Mouse (Mus musculus) heart, postnatal 25 days (tissue): Measurements from ENCODE around the gene Suco. TPM values are rescaled to one million over a fixed set of nuclear protein-coding genes. Genes with fewer than 3 reads are reported as not detected.

Experiments used
- DNase-seq: peaks from one replicate; pipeline ENCODE4 v3.0.0; 2022; ENCODE audit warnings: low spot score
- intact Hi-C: fragments of 180-260 bp; cut with DNase I; formaldehyde crosslinking; loops from one replicate; pipeline ENCODE4 v1.15.1; 2025
- total RNA-seq, 2 experiments: library from RNA; stranded (reverse); gene quantifications; 2 replicates each; pipeline ENCODE4 v1.2.3; 2021

Gene Suco
- 10 to 100 TPM; 12.6 to 13.7 TPM for total RNA-seq

GRCm38 (mm10) chr1:161876553-161877447 lies at the start of gene Suco:
Gene Suco (minus strand): TSS chr1:161876682.
- intact Hi-C loops = loop anchor here (2.0 kb wide), 1 partner anchor 92 kb away; the partner anchor contains the start of gene Pigc
- DNase-seq = peak; percentile 99

DNA sequence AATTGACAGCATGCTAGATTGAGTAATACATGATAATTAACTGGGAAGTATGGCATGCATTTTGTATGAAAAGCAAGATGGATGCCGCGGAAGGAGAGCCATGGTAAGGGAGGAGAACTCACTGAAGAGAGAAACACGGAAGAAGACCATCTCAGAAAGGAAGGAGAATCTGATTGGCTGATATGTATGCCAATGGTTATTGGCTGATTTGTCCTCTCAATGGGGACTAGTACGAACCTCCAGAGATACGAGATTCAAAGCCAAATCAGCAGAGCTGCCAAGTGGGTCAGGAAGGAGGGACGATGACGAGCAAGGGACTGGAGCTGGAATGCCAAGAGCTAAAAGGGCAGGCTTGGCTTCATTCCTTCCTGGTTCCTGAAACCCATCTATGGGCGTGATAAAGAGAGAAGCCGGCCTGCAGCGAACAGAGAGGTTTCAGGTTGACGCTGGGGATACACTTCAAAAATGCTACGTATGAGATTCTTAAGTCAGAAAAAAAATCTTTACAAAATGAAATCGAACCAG lies 48.9 kb upstream of the Suco start:
- no peak for DNase-seq
- intact Hi-C loops = no loop called here

DNA sequence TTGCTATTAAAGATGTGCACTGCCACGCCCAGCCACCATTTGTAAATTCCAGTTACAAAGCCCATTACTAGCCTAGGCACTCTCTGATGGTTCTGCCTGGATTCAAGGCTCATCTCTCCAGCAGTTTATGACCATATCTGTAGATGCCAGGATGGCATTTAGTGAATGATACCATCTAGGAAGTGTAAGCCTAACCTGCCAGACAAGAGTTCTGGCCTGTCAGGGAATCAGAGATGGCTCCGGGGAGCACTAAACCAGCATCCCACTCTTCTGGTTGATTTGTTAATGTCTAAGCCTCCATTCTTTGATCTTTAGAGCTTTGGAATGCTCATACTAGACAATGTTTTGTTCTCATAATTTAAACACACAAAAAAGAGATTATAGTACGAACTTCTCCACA lies 47.8 kb upstream of the Suco start:
- no peak for DNase-seq
- intact Hi-C loops = no loop called here

GRCm38 (mm10) chr1:161921928-161922327 lies 45.4 kb upstream of the Suco start:
- no peak for DNase-seq
- intact Hi-C loops = no loop called here

DNA sequence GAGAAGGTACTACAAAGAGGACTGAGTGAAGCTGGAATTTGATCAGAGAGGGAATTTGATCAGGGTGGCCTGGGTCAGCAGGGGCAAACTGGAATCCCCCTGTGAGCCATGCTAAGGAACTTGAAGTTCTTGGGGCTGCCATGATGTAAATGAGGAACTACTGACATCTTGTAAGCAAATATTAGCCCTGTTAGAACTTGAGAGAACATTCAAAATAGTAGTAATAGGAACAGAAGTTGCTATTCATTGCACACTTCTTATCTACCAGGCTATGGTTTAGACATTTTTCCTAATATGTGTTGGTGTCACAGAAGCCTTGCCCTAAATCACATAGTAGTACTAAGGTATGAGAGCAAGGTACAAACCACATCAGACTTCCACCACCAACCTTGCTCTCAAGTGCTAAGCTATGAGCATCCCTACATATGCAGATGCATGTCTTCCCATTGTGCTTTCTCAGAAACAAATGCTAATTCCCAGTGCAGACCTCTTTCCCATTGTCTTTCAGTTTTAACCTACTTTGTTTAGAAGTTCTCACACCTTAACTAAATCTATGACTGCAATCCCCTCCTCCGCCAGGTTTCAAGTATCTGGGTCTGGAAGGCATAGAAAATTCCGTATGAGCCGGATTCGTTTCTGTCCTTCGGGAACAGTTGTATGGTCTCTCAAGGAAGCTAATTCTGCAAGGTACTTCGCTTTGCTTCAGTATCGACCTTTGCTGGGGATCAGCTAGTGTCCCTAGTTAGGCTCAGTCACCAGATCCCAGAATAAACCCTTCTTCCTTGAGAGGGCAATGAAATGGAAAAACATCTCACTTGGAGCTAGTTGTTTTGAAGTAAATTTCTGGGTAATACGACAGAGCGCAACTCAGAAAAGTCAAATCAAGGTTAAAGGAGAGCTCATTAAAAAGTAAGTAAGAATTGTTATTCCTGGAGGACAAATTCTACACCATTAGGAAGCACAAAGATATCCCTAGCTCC lies 44.3 kb upstream of the Suco start:
- no peak for DNase-seq
- intact Hi-C loops = no loop called here

DNA sequence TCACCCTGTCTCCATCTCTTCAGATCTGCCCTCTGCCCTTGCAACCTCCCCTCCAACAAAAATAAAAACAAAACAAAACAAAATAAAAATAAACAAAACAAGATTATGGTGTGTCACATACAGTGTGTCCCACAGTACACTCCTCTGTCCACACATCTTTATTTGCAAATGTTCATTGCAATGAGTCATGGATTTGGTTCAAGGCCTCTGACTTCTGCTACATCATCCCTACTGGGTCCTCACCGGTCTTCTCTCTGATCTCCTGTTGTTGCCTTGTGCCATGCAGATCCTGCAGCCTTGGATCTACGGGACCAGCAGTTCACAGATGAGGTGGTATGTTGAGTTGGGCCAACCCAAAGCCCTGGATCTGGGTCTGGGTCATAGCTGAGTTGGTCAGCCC lies 43.1 kb upstream of the Suco start:
- intact Hi-C loops = no loop called here
- no peak for DNase-seq

- intact Hi-C loops = no loop called here
- DNase-seq = no peak
These were observed 42.3 kb upstream of the Suco start for GRCm38 (mm10) chr1:161918682-161919372.

GRCm38 (mm10) chr1:161917940-161918484 lies 41.5 kb upstream of the Suco start:
- intact Hi-C loops = no loop called here
- DNase-seq = no peak

DNA sequence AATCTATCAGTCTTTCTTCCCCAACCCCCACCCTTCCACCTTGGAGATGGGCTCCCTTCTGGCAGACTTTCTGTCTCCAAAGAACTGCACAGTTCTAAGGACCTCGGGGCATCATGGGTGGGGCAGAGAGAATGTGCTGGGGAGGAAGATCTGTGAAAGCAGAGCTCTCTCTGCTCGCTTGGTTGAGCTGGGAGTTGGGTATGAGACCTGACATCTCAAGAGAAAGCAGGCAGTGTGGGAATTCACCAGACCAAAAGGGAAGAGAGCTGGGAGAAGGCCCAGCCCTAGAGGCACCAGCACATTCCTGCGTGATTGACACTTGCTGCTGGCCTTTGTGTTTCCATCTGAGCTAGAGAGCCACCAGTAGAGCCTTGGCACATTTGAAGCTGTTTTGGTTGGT lies 39.6 kb upstream of the Suco start:
- intact Hi-C loops = no loop called here

GRCm38 (mm10) chr1:161913648-161913984 lies 37.1 kb upstream of the Suco start:
- DNase-seq = no peak
- intact Hi-C loops = no loop called here

More for the DNA sequence above, 39.6 kb upstream of the Suco start:
- no peak for DNase-seq

GRCm38 (mm10) chr1:161912940-161913647 lies 36.6 kb upstream of the Suco start:
- DNase-seq = no peak
- intact Hi-C loops = no loop called here

- intact Hi-C loops = no loop called here
- no peak for DNase-seq
These were observed 32.6 kb upstream of the Suco start for GRCm38 (mm10) chr1:161909074-161909473.

DNA sequence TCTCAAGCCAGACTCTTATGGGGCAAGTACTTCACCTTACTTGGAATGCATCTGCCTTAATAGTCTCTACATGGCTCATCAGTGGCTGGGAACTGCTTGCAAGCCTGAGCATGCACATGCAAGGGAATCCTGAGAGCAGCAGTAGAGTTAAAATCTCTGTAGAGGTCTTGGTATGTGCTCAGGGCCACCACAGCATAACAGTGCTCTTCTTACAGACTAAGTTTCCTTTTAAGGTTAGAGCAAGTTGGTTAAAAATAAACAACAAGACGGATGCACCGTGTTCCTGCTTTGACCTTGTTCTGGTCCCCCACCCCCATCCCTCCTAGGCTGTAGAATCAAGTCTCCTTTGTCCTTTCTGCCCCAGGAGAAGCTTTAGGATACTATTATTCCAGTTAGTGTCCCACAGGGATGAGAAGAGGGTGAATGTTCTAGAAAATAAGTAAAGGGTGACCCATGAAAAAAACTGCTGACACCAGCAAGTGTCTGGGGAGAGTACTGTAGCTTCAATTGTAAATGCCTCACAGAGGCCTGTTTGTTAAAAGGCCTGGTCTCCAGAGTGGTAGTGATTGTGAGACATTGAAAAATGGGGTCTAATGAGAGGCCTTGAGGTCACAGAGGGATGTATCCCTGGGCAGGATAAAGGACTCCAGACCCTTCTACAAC lies 31.4 kb upstream of the Suco start:
- no peak for DNase-seq
- intact Hi-C loops = no loop called here

- intact Hi-C loops = no loop called here
- no peak for DNase-seq
These were observed 30.6 kb upstream of the Suco start for GRCm38 (mm10) chr1:161907111-161907510.

- intact Hi-C loops = no loop called here
- DNase-seq = no peak
These were observed 26.4 kb upstream of the Suco start for GRCm38 (mm10) chr1:161902692-161903452.

DNA sequence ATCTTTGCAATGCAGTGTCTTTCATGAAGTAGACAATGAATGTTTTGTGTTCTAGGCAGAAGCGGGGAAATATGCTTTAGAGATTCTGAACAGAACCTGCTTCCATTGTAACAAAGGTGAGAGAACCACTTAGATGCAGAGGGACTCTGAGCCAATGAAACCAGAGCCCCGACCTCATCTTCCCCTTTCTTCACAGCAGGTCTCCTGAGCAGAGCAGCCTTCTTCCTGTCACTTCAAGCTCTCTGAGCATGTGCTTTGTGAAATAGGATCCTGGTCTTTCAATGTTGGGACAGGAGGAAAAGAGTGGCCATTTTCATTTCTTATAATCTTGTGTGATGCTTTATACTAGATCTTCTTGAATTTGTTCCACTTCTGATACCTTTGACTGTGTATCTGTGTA lies 23.6 kb upstream of the Suco start:
- intact Hi-C loops = no loop called here

DNA sequence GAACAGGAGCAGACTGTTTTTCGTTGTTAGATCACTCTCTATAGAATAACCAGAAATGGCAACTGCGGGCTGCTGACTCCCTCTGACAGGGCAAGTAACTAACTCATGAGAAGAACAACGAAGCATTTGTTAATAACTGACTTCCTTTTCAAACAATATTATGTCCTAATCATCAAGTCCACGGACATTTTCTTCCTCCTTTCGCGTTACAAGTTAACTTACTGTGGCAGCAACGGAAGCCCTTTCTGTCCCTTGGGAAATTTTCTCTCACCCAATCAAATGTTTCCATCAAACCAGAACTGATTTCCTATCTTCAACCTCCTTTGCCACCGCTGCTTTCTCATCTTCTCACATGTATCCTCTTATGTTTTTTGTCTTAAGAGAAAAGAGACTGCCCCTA lies 20.8 kb upstream of the Suco start:
- intact Hi-C loops = no loop called here
- no peak for DNase-seq

More for the DNA sequence above, 23.6 kb upstream of the Suco start:
- no peak for DNase-seq

DNA sequence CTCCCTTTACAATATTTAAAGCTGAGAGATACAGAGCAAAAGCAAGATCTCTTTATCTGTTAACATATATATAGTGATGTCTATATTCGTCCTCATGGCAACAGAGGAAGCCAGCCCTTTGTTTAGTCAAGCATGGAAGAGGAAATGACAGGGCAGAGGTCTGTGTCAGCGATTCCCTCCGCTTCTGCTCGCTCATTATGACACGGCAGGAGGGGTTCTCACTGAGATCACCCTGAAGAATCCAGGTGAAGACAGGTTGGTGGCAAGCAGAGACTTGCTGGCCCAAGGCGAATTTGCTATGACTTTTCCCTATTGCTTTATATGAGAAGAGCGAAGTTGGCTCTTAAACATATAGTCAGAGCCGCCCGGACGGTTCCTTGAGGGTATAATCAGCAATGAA lies 19.6 kb upstream of the Suco start:
- intact Hi-C loops = no loop called here

More for the DNA sequence above, 19.6 kb upstream of the Suco start:
- DNase-seq = no peak
